ENCODE assay signal across 8 mouse cellular contexts in genomic region chr19:21144659-21145283, GRCm38 (mm10).
DNase-seq lines count a peak whose midpoint lies in the region; ATAC-seq lines count a peak whose summit lies in the region.

No protein-coding gene starts in this region.

- no peak overlapping the region for H3K9ac ChIP-seq in kidney, embryonic 16.5 days (replicated peaks; ENCODE audit: low read length)

- H3K9me3 ChIP-seq in kidney, embryonic 16.5 days (ENCODE audit: low read length), result no peaks in the 10 kb centered on the region

- peaks cover 18% of the 10 kb centered on the region for H3K4me1 ChIP-seq in kidney, embryonic 16.5 days (ENCODE audit: insufficient read depth, low read length)

- H3K79me2 ChIP-seq in macrophage (ENCODE audit: inconsistent target), result no peaks in the 10 kb centered on the region

- 12% methylated on average over 13 of the region's 13 CpGs for WGBS in kidney, embryonic 16.5 days
- 36% methylated on average over 13 of the region's 13 CpGs for WGBS in macrophage (ENCODE audit: missing documents)

- no peaks in the 10 kb centered on the region for H3K36me3 ChIP-seq in kidney, embryonic 16.5 days (ENCODE audit: insufficient read depth, low read length)
- H3K36me3 ChIP-seq in macrophage (ENCODE audit: inconsistent target), result no peaks in the 10 kb centered on the region
- H3K36me3 ChIP-seq in splenic B cell, adult 2 months (ENCODE audit: control insufficient read depth, insufficient read depth, low read length, poor library complexity, severe bottlenecking), result no peaks in the 10 kb centered on the region

- H3K4me3 ChIP-seq in kidney, embryonic 16.5 days (ENCODE audit: low read length), result no peak overlapping the region
- H3K4me3 ChIP-seq in macrophage (ENCODE audit: inconsistent target), result no peak overlapping the region

- H3K4me2 ChIP-seq in kidney, embryonic 16.5 days (replicated peaks; ENCODE audit: low read depth, low read length), result peak overlapping the region; percentile 23

- no peaks in the 10 kb centered on the region for H3K27me3 ChIP-seq in kidney, embryonic 16.5 days (ENCODE audit: insufficient read depth, low read length)
- no peaks in the 10 kb centered on the region for H3K27me3 ChIP-seq in splenic B cell, adult 2 months (ENCODE audit: control insufficient read depth, insufficient read depth, low read length, poor library complexity, severe bottlenecking)

- peak; percentile 70 for DNase-seq in CD4-positive, CD25-positive, alpha-beta regulatory T cell, adult 2 months (ENCODE audit: low read depth, low spot score)
- DNase-seq in ZHBTc4 (ENCODE audit: low read depth, low spot score), result peak; percentile 68
- DNase-seq in heart, adult 18-20 months, result peak; percentile 35 to 62
- DNase-seq in splenic B cell, adult 2 months (ENCODE audit: low read depth, low spot score), result peak; percentile 52
- no peak for DNase-seq in layer of hippocampus, postnatal 10 days (ENCODE audit: low spot score in 2 of 2)
- DNase-seq in left cerebral cortex, postnatal 25 days (ENCODE audit: low spot score in 2 of 2), result no peak

- intact Hi-C loops in left cerebral cortex, postnatal 25 days (cut with DNase I), result no loop called here

- ATAC-seq in kidney, embryonic 16.5 days (ENCODE audit: low FRiP score, low TSS enrichment), result peak; percentile 93

- H3K27ac ChIP-seq in kidney, embryonic 16.5 days (ENCODE audit: low read length), result 0 out of 2 replicates have a peak overlapping the region, but pooled peaks have one; percentile 14
- H3K27ac ChIP-seq in macrophage, result peak overlapping the region; percentile 47

Comparison
In these comparisons a context has a peak if more than half of its experiments do, and no peak if none do; other contexts are left out.
1. DNase-seq: peak in CD4-positive, CD25-positive, alpha-beta regulatory T cell, adult 2 months (single experiment), ZHBTc4 (single experiment), heart, adult 18-20 months (2 of 2) and splenic B cell, adult 2 months (single experiment); none in layer of hippocampus, postnatal 10 days (0 of 2) and left cerebral cortex, postnatal 25 days (0 of 2).